Mouse (Mus musculus) left cerebral cortex, adult 18-20 months (tissue): ENCODE data around the gene Gm21953. TPM values are rescaled to one million over a fixed set of nuclear protein-coding genes. Genes with fewer than 3 reads are reported as not detected.
"Not testable (repeated sequence)": the region's sequence is repeated elsewhere in the genome, so short reads cannot be mapped to it uniquely, and the experiment has no call there.

Source experiments
- DNase-seq, 2 experiments: peaks; one replicate each; pipeline ENCODE4 v3.0.0; 2021 to 2022; ENCODE audit warnings: low spot score in 2 of 2, mixed read lengths in 1 of 2
- long read RNA-seq, 2 experiments: library from polyadenylated mRNA; stranded (forward); transcript quantifications; one replicate each; pipeline ENCODE4 v2.0.0; 2021
- total RNA-seq, 2 experiments: library from RNA; stranded (reverse); gene quantifications; 2 replicates each; pipeline ENCODE4 v1.2.3; 2021

Gm21953 gene
- not detected for total RNA-seq
- long read RNA-seq, experiment 1, partial matches to known transcripts: 2 of 6 reads
- long read RNA-seq, experiment 1, other reads (novel, unspliced or antisense): 3 of 6 reads
- long read RNA-seq, experiment 2, partial matches to known transcripts: 0 of 2 reads
- long read RNA-seq, experiment 2, other reads (novel, unspliced or antisense): 2 of 2 reads

DNA sequence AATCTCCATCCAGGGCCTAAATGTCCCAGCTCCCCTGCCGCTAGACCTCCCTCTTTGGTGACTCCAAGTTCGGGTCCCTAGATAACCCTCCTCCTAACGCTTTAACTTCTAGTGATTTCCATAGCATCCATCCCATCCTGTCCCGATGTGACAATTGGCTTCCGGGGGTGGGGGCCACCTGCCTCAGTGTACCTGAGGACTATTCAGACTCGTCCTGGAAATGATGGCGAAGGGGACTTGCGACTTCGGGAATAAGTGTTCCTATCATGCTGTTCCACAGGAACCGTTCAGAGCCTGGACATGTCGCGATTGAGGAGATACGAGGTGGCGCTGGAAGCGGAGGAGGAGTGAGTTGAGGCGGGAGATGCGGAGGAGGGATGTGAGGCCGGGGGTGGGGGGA lies at the start of gene Gm21953:
Gene Gm21953 (plus strand): TSS at position 301 of the 400 bp plus-strand sequence.
- DNase-seq: not testable (repeated sequence)

DNA sequence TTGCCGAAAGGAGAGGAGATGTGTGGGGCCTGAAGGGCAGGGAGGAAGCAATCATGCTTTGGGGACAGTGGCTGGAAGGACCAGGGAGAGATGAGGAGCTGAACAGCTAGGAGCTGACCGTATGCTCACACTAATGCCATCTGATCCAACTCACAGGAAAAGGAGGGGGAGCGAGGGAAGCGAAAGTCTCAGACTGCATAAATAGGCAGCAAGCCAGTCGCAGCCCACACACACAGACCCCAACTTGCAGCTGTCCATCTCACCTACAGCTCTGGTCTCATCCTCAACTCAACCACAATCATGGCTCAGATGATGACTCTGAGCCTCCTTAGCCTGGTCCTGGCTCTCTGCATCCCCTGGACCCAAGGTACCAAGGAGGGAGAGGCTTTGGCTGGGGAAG lies 38.6 kb upstream of the Gm21953 start, which contains the start of gene Ccl21b:
Gene Ccl21b (plus strand): TSS at position 301 of the 400 bp plus-strand sequence.
- DNase-seq: not testable (repeated sequence)

DNA sequence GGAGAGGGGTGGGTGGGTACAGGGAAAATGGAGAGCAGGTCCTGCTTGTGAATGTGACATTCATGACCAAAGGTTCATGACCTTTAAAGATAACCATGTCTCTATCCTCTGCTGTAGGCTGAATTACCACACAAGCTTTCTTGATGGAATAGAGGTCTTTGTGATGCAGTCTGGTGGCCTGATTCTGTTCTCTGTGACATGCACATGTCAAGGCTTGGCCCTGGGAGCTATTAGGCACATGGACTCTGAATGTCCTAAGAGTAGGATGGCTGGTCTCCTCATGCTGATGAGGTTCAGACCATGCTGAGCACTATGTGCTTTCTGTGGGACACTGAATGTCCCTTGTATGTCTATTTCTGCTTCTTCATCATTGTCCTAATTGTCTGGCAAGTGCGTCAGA lies 24.0 kb downstream of the Gm21953 start, which contains the start of gene Fam205a3:
Gene Fam205a3 (plus strand): TSS at position 301 of the 400 bp plus-strand sequence.
- not testable (repeated sequence) for DNase-seq

Other genes with a start within 250 kb of the Gm21953 start
- gene Gm3893, start 203.1 kb upstream of the Gm21953 start, total RNA-seq: not detected
- gene Gm13304, start 179.4 kb upstream of the Gm21953 start, total RNA-seq: 10 to 100 TPM; 36.2 to 38.3 TPM
- 10 to 100 TPM; 30.1 to 33.4 TPM for gene Gm13306, start 140.8 kb upstream of the Gm21953 start, total RNA-seq
- 1 to 10 TPM in 1 of 2 experiments, not detected in 1; 1.7 TPM for gene Gm13305, start 125.7 kb upstream of the Gm21953 start, total RNA-seq
- 1 to 10 TPM; 8.3 to 8.6 TPM for gene Gm10600, start 53.6 kb upstream of the Gm21953 start, total RNA-seq
- not detected for gene Ccl21b, start 38.5 kb upstream of the Gm21953 start, total RNA-seq
- not detected for gene Fam205a3, start 24.1 kb downstream of the Gm21953 start, total RNA-seq
- not detected for gene Gm21586, start 145.1 kb downstream of the Gm21953 start, total RNA-seq
- gene Gm2163, start 172.5 kb downstream of the Gm21953 start, total RNA-seq: 1 to 10 TPM; 5.2 to 5.6 TPM
- not detected for gene Fam205a2, start 233.9 kb downstream of the Gm21953 start, total RNA-seq